Mouse (Mus musculus): ENCODE measurements around the gene Nlk.
"Not testable (repeated sequence)": the region's sequence is repeated elsewhere in the genome, so short reads cannot be mapped to it uniquely, and the experiment has no call there.

GRCm38 (mm10) chr11:78587677-78588076 lies 109.5 kb downstream of the Nlk start:
- not testable (repeated sequence) for TF ChIP-seq CTCF (IDR thresholded peaks at IDR 0.05; ENCODE audit: low read depth, low read length); POLR2A (IDR thresholded peaks at IDR 0.05; ENCODE audit: extremely low read depth, insufficient read depth, low read length)

All from liver, adult 2 months (tissue).